Mouse (Mus musculus): Measurements from ENCODE around the gene Cpsf3.

- TF ChIP-seq CTCF (IDR thresholded peaks at IDR 0.05; ENCODE audit: low read depth) = no peak
- TF ChIP-seq EP300 (IDR thresholded peaks at IDR 0.05; ENCODE audit: low read depth) = no peak
Observed at GRCm38 (mm10) chr12:21330961-21331576, 45.9 kb downstream of the Cpsf3 start.
